Mouse (Mus musculus) erythroblast, embryonic 14.5 days (primary cell): Measurements from ENCODE around the gene Akna.

Experiments
- GATA1 ChIP-seq: IDR thresholded peaks from 2 replicates; pipeline ENCODE4 v1.6.1; 2012; ENCODE audit warnings: low read length, inconsistent platforms, mixed read lengths
- TAL1 ChIP-seq: IDR thresholded peaks from 3 replicates; pipeline ENCODE4 v1.6.1; 2012; ENCODE audit warnings: low read length, inconsistent platforms, mixed read lengths

DNA sequence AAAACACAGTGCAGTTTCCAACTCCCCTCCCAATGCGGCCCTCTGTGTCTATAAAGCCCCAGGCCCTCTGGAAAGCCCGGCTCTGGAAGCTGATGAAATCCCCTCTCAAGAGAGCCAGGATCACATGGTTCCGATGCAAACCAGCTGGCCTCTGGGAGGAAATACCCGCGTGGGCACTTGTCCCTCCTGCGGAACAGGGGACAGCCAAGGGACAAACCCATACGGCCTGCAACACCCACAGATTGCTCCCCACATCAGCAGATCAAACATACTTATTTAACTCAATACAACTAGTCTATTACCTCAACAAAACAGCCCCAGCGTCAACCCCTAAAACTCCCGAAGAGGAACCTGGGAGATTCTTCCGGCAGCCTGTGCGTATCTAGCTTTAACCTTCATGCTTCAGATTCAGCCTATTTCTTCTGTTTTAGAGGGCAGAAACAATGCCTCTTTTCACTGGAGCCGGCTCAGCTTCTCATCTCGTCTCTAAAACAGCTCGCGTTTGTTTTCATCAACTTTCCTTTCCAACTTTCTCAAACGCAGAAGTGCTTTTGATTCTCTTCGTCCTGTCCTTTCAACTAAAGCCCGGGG, 6.3 kb upstream of the Akna start:
- TF ChIP-seq TAL1: no peak
- TF ChIP-seq GATA1: no peak
